Mouse (Mus musculus): ENCODE results near the gene 2010111I01Rik.

2010111I01Rik gene

DNA sequence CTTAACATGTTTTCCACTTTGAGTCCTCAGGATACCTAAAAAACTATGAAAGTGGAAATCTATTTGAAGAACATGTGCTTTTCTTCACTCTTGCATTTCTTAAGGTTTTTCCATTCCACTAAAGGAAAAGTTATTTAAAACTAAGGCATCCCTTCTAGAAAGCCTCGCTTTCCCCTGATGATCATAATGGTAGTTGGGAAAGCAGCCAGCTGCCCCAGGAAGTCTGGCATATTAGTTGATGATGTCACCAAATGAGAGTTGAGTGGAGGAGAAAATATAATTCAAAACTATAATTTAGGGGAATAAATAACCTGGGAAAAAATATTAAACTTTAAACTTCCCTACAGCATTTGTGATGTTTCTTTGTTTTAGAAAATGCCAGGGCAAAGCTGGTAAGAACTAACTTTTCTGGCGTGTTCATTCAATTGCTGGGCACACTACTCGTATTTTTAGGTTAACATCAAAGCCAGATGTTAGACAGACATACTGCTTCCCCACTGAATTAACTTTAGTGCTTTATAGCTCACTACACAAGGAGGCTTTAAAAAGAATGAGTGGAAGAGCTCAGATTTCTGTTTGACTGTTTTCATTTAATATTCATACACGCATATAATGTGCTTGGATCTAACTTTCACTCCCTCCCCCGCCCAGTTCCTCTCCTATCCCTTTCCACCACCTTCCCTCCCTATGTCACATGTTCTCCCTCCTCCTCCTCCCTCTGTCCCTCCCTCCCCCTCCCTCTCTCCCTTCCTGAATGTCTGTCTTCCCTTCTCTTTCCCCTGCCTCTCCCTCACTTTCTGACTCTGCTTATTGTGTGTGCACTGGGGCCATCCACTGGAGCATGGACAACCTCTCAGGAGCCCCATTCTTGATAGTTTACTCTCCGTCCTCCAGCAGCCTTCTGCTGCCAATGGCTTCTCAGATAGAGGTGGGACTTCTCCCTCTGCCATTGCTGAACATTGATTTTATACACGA is 58.8 kb downstream of the 2010111I01Rik start:
- no peak for DNase-seq (ENCODE audit: low read depth, low spot score)

DNA sequence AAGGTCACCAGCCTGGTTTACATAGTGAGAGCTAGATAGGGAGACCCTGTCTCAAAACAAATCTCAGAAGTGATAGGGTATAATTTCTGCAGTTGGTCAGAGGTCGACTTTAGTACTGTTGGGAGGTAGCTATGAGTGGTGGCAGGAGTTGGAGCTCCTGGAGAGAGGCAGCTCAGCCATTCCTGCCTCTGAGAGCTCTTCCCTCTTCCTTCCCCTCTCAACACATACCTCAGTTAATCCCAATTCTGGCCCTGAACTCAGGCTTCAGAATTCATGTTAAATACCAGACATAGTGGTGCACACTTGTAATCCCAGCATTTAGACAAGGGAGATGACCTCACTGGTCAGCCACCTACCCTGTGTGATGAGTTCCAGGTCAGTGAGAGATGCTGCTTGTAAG is 65.3 kb downstream of the 2010111I01Rik start:
- DNase-seq (ENCODE audit: low read depth, low spot score), result no peak

- no peak for DNase-seq (ENCODE audit: low read depth, low spot score)
These were observed 66.6 kb downstream of the 2010111I01Rik start for GRCm38 (mm10) chr13:63031244-63031643.

- no peak for DNase-seq (ENCODE audit: low read depth, low spot score)
These were observed 67.7 kb downstream of the 2010111I01Rik start for GRCm38 (mm10) chr13:63032304-63032830.

GRCm38 (mm10) chr13:63032958-63033357 is 68.3 kb downstream of the 2010111I01Rik start:
- DNase-seq (ENCODE audit: low read depth, low spot score), result no peak

GRCm38 (mm10) chr13:63033364-63033763 is 68.7 kb downstream of the 2010111I01Rik start:
- no peak for DNase-seq (ENCODE audit: low read depth, low spot score)

- DNase-seq (ENCODE audit: low read depth, low spot score), result no peak
These were observed 70.0 kb downstream of the 2010111I01Rik start for GRCm38 (mm10) chr13:63034666-63035065.

DNA sequence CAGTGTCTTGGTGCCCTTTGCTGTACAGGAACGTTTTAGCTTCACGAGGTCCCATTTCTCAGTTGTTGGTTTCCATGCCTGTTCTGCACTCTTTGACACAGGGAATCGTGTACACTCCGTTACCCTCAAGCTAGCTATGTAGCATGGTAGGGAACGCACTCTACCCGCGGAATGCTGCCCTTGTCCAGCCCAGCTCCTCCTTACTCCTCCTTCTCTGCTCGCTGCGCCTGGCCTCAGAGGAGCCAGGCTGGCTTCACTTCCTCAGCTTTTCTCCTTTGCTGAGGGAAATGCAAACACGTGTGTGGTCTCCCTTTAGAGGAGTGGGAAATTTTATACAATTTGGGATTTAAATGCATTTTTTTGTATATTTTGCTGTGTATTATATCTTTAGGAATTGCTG is 73.2 kb downstream of the 2010111I01Rik start:
- DNase-seq (ENCODE audit: low read depth, low spot score), result no peak

GRCm38 (mm10) chr13:63038415-63038814 is 73.7 kb downstream of the 2010111I01Rik start:
- no peak for DNase-seq (ENCODE audit: low read depth, low spot score)

GRCm38 (mm10) chr13:63038871-63039270 is 74.2 kb downstream of the 2010111I01Rik start:
- DNase-seq (ENCODE audit: low read depth, low spot score), result no peak

- no peak for DNase-seq (ENCODE audit: low read depth, low spot score)
These were observed 74.6 kb downstream of the 2010111I01Rik start for GRCm38 (mm10) chr13:63039326-63039725.

- no peak for DNase-seq (ENCODE audit: low read depth, low spot score)
These were observed 75.2 kb downstream of the 2010111I01Rik start for GRCm38 (mm10) chr13:63039848-63040247.

- DNase-seq (ENCODE audit: low read depth, low spot score), result no peak
These were observed 81.0 kb downstream of the 2010111I01Rik start for GRCm38 (mm10) chr13:63045504-63046205.

- DNase-seq (ENCODE audit: low read depth, low spot score), result no peak
These were observed 81.7 kb downstream of the 2010111I01Rik start for GRCm38 (mm10) chr13:63046206-63047020.

DNA sequence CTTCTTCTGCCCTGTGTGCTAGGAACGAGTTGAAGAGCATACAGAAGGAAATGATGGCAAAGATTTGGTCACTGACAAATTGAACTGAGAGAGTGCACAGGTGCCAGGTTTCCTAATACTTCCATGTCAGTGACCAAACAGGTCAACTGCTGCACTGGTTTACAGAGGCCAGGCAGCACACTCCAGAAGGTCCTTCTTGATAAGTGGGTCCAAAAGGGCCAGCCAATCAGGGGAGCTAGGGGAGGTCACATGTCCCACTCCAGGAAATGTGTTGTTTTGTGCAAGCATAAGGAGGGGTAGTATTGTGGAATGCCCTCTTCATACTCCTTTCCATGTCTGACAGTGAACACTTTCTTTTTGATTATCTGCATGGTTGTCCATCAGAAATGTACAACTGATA is 99.0 kb downstream of the 2010111I01Rik start:
- DNase-seq (ENCODE audit: low read depth, low spot score), result peak; percentile 11

DNA sequence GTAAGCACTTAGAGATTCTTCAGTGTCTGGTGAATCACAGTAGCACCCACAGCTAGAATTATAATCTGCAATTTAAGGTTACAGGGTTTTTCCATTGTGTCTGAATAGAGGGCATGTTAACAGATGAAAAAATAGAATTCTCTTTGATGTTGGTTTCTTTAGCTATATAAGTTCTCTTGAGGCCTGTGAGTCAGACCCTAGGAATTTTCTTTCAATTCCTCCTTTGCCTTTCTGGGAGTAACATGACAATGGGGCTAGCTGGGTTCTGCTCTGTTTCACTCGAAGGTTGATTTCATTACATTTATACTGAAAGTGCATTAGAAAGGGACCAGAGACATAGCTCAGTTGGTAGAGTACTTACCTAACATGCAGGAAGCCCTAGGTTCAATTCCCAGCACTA is 101.9 kb downstream of the 2010111I01Rik start:
- no peak for DNase-seq (ENCODE audit: low read depth, low spot score)

DNA sequence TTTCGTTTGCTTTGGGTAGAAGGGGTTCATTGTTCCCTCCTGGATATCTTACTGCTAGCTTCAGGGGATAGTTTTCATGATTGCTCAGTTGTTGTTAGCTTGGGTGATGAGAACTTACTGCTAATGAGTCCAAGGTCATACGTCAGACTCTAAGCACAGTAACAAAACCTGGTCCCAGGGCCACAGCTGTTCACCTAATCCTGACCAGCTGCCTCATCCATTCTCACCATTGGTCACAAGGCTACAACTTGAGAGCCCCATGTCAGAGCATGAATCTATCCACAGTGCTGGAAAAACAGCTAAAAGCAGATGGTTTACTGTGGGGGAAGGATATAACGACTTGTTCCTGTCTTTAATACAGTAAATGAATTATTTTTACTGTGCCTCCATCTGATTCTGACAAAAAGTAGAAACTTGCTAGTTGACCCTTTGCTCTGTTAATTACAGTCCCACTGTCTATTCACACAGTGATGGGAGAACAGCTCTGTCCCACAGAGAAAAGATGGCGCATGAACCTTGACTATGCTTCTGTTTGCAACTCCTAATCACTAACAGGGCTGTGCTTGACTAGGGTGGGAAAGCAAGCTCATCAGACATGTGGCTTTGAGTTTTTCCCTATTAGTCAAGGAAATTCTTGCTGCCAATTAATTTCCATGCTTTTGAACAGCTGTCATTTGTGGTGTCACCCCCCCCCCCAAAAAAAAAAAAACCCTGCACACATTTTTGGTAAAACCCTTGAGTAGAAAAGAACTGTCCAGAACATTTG is 103.9 kb downstream of the 2010111I01Rik start:
- DNase-seq (ENCODE audit: low read depth, low spot score), result no peak

- DNase-seq (ENCODE audit: low read depth, low spot score), result no peak
These were observed 107.2 kb downstream of the 2010111I01Rik start for GRCm38 (mm10) chr13:63071874-63072273.

GRCm38 (mm10) chr13:63072376-63072775 is 107.7 kb downstream of the 2010111I01Rik start:
- DNase-seq (ENCODE audit: low read depth, low spot score), result no peak

DNA sequence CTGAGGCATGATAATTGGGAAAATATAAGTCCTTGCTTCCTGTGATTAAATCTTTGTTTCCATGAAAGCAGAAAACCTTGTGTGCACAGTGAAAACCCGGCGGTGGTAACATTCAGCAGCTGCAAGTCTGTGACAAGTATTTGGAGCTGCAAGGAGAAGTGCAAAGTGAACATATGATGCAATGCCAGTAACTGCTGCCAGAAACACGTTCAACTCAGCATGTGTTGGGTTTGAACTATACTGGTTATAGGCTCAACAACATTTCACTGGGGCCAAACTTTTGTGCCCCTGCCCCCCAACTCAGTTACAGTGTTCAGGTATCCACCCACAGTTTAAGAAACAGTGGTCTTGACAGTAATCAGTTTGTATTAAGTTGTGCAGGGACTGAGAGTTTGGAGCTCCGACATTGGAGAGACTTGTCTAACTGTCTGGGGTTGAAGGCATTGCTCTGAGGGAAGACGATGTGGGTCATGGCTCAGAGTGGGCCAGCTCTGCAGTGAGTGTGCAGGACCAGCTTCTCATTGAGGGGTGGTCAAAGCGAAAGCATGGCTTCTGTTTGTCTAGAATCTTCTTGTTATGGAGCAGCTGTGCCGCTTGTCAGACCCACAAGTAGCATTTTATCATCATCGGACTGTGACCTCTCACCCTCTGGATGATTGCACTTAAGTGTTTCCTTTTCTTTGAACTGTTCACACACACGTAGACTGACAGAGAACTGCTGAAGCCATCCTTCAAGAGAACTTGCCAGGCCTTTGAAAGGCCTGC is 109.4 kb downstream of the 2010111I01Rik start:
- DNase-seq (ENCODE audit: low read depth, low spot score), result no peak

Measured in c-Kit-negative CD71-positive TER-119-positive erythroid progenitor cells, embryonic 14.5 days (primary cell).